Mouse (Mus musculus) cerebellum, adult 2 months (tissue): ENCODE measurements at regions not wholly inside any gene's neighbourhood (a gene's known extent, or its start where the extent isn't known, plus 50 kb on each side); places are given as distances from the start of the nearest gene placed in this dataset.

Experiments
- CTCF ChIP-seq: fragments of 200-500 bp; IDR thresholded peaks from 2 replicates; pipeline ENCODE4 v1.5.1; 2011; ENCODE audit warnings: low read depth, mild to moderate bottlenecking, control low read depth, low read length, moderate library complexity, borderline replicate concordance; ENCODE audit not compliant: insufficient read depth
- POLR2A ChIP-seq: fragments of 200-500 bp; IDR thresholded peaks from 2 replicates; pipeline ENCODE4 v1.6.1; 2011; ENCODE audit warnings: low read length, control low read depth, borderline replicate concordance; ENCODE audit not compliant: insufficient read depth

- TF ChIP-seq POLR2A (no peak), CTCF (no peak)
Measured at GRCm38 (mm10) chr17:82946083-82946482, 269.0 kb upstream of the Pkdcc start.
